Mouse (Mus musculus) testis, adult 2 months (tissue): ENCODE measurements around the gene Trmt61a. TPM values are rescaled to one million over a fixed set of nuclear protein-coding genes. Genes with fewer than 3 reads are reported as not detected.
A peak's percentile ranks its signal among the peaks of the same experiment; 100 is the strongest.

Experiments
- H3K27ac ChIP-seq: fragments of 200-500 bp; 2 replicates; pipeline ENCODE4 v1.5.1; 2012; ENCODE audit warnings: low read depth, low read length; ENCODE audit not compliant: control insufficient read depth, insufficient read depth
- H3K27me3 ChIP-seq: fragments of 200-500 bp; 2 replicates; pipeline ENCODE4 v1.6.1; 2012; ENCODE audit warnings: mild to moderate bottlenecking, low read length, moderate library complexity; ENCODE audit not compliant: control insufficient read depth, insufficient read depth
- H3K36me3 ChIP-seq: fragments of 200-500 bp; 2 replicates; pipeline ENCODE4 v1.6.1; 2012; ENCODE audit warnings: mild to moderate bottlenecking, low read length; ENCODE audit not compliant: control insufficient read depth, insufficient read depth
- H3K4me1 ChIP-seq: fragments of 200-500 bp; 2 replicates; pipeline ENCODE4 v1.6.1; 2012; ENCODE audit warnings: low read length; ENCODE audit not compliant: control insufficient read depth, insufficient read depth
- H3K4me3 ChIP-seq: fragments of 200-500 bp; 2 replicates; pipeline ENCODE4 v1.5.1; 2012; ENCODE audit warnings: low read depth, mild to moderate bottlenecking, low read length, moderate library complexity, mixed read lengths; ENCODE audit not compliant: control insufficient read depth
- CTCF ChIP-seq: fragments of 200-500 bp; IDR thresholded peaks from 2 replicates; pipeline ENCODE4 v1.5.1; 2012; ENCODE audit warnings: low read depth, mild to moderate bottlenecking, inconsistent platforms, low read length, moderate library complexity; ENCODE audit not compliant: control insufficient read depth, insufficient read depth, insufficient replicate concordance
- POLR2A ChIP-seq: fragments of 200-500 bp; IDR thresholded peaks from 2 replicates; pipeline ENCODE4 v1.6.1; 2012; ENCODE audit warnings: low read depth, mild to moderate bottlenecking, inconsistent platforms, low read length, moderate library complexity; ENCODE audit not compliant: control insufficient read depth
- polyA plus RNA-seq: library from polyadenylated mRNA; depleted of rRNA; stranded (reverse); fragments of >200 nt; gene quantifications from 2 replicates; pipeline ENCODE4 v1.2.3, GENCODE M21; 2012

Trmt61a gene
- polyA plus RNA-seq, 1 experiment: 11.9 TPM

DNA sequence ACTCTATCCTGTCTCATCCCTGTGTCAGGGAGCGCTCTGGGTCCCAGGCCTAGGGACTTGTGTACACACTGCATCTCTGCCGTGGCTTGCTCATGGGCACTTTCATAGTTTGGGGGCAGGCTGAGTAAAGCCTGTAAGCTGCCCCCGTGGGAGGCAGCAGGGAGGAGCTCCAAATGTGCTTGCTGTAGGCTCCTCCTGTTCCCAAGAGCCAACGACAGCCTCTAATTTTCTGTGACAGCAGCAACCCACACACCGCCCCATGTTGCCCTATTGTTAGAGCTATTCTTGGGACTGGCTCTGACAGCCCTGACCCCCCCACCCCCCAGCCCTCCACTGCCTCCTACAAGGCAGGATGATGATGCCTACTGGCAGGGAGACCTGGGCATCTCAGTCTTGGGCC lies 4.1 kb downstream of the Trmt61a start:
- no peaks in the 10 kb centered on the region for H3K36me3 ChIP-seq
- no peak overlapping the region for H3K27ac ChIP-seq
- no peaks in the 10 kb centered on the region for H3K27me3 ChIP-seq
- peaks cover 15% of the 10 kb centered on the region for H3K4me1 ChIP-seq
- TF ChIP-seq POLR2A (no peak), CTCF (no peak)
- H3K4me3 ChIP-seq: no peak overlapping the region

DNA sequence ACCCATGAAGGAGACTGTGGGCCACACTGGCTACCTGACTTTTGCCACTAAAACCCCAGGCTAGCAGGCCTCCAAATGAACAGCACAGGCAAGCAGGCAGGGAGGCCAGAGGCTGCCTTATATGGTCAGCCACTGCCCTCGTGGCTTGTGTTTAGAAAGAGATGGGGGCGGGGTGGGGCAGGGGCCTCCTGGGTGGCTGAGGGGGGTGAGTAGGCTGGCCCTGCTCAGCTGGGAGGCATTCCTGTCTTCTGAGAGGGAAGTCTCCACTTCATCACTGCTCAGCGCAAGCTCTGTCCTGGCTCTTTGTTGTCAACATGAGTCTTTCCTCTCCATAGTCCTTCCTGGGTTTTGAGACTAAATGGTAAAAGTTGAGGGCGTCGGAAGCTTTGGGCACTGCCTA lies 4.9 kb downstream of the Trmt61a start:
- TF ChIP-seq CTCF: no peak
- TF ChIP-seq POLR2A: no peak
- H3K4me1 ChIP-seq: peaks cover 8% of the 10 kb centered on the region
- no peak overlapping the region for H3K4me3 ChIP-seq
- no peaks in the 10 kb centered on the region for H3K36me3 ChIP-seq
- H3K27me3 ChIP-seq: no peaks in the 10 kb centered on the region
- H3K27ac ChIP-seq: no peak overlapping the region

GRCm38 (mm10) chr12:111686390-111686789 lies 8.5 kb downstream of the Trmt61a start:
- Histone ChIP-seq H3K27me3 (no peaks in the 10 kb centered on the region), H3K4me3 (no peak overlapping the region), H3K27ac (no peak overlapping the region), H3K4me1 (no peaks in the 10 kb centered on the region; the same call in 1 of the 2 replicates), H3K36me3 (no peaks in the 10 kb centered on the region)
- TF ChIP-seq CTCF (no peak), POLR2A (no peak)

- Histone ChIP-seq H3K4me1 (no peaks in the 10 kb centered on the region; the same call in 1 of the 2 replicates), H3K27me3 (no peaks in the 10 kb centered on the region), H3K4me3 (no peak overlapping the region), H3K27ac (peak overlapping the region; percentile 33; the same call in 1 of the 2 replicates), H3K36me3 (no peaks in the 10 kb centered on the region)
- TF ChIP-seq POLR2A (no peak), CTCF (no peak)
These were observed 9.6 kb downstream of the Trmt61a start for GRCm38 (mm10) chr12:111687350-111688068.

GRCm38 (mm10) chr12:111688069-111688428 lies 10.1 kb downstream of the Trmt61a start:
- Histone ChIP-seq H3K27me3 (no peaks in the 10 kb centered on the region), H3K4me1 (no peaks in the 10 kb centered on the region; the same call in 1 of the 2 replicates), H3K36me3 (no peaks in the 10 kb centered on the region), H3K4me3 (no peak overlapping the region), H3K27ac (no peak overlapping the region)
- TF ChIP-seq CTCF (no peak), POLR2A (no peak)

- TF ChIP-seq POLR2A (no peak), CTCF (no peak)
- no peaks in the 10 kb centered on the region for H3K27me3 ChIP-seq
- peaks cover 12% of the 10 kb centered on the region for H3K4me1 ChIP-seq
- H3K27ac ChIP-seq: no peak overlapping the region
- no peaks in the 10 kb centered on the region for H3K36me3 ChIP-seq
- no peak overlapping the region for H3K4me3 ChIP-seq
These were observed 11.5 kb downstream of the Trmt61a start for GRCm38 (mm10) chr12:111689426-111689825.

DNA sequence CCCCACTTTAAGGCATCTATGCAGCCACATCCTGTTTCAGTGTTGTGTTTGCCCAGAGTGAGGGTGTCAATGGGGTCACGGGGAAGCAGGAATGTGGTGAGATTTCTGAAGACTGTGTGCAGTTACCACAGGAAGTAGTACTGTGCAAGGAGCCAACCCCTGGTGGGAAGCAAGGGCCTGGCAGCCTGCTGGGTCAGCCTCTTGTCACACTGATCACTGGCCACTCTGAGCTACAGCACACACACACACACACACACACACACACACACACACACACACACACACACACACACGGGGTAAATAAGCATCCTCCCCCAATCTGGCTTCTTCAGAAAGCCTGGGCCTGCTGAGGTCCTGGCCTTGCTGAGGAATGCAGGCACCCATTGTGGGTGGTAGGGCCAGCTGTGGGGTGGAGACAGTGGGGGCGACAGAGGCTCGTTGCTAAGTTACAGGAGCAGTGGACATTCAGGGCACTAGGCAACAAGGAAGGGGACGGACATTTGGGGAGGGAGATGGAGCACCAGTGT lies 13.5 kb downstream of the Trmt61a start:
- Histone ChIP-seq H3K36me3 (no peaks in the 10 kb centered on the region), H3K4me1 (peaks cover 21% of the 10 kb centered on the region), H3K27me3 (no peaks in the 10 kb centered on the region), H3K4me3 (no peak overlapping the region), H3K27ac (no peak overlapping the region; the same call in 1 of the 2 replicates)
- TF ChIP-seq CTCF (no peak), POLR2A (no peak)
